Mouse (Mus musculus) urinary bladder, adult 2 months (tissue): Measurements from ENCODE around the gene Fyttd1. TPM values are rescaled to one million over a fixed set of nuclear protein-coding genes. Genes with fewer than 3 reads are reported as not detected.

ENCODE experiments used
- DNase-seq: peaks from one replicate; pipeline ENCODE4 v3.0.0; 2022; ENCODE audit warnings: low spot score
- polyA plus RNA-seq: library from polyadenylated mRNA; depleted of rRNA; stranded (reverse); fragments of >200 nt; gene quantifications from 2 replicates; pipeline ENCODE4 v1.2.3, GENCODE M21; 2012; rRNA removed

The Fyttd1 gene
- polyA plus RNA-seq, 1 experiment = 51.4 TPM

DNA sequence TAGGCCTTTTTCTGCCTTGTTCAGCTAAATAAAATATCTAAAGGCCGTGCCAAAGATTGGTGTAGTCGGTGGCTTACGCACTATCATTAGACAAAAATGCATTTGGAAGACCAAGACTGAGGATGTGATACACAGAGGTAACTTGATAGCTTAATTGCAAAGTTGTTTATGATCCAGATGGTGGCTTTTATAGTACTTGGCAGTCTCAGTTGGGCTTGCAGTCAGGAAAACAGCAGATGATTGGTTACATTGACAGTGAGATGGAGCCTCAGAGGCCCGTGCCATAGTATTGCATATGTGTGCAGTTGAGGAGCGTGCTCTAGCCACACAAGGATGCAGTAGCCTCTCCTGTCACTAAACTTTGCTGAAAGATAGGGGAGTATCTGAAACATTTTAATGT lies 65.4 kb downstream of the Fyttd1 start:
- no peak for DNase-seq

DNA sequence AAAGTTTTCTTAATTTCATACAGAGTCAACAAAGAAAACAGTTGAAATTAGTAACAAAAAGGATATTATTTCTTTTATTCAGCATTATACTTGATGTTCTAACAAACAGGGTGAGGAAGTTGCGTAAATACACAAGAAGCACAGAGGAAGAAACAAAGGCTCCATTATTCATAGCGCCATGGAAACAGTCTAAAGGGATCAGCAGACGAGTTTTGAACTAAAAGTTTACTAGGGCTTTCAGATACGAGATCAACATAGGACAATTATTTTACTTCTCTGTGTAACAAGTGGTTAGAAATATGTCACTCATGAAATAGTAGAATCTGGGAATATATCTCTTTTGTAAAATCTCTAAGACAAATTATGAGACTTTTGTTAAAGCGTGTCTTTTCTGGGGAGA lies 68.1 kb downstream of the Fyttd1 start:
- DNase-seq = no peak

DNA sequence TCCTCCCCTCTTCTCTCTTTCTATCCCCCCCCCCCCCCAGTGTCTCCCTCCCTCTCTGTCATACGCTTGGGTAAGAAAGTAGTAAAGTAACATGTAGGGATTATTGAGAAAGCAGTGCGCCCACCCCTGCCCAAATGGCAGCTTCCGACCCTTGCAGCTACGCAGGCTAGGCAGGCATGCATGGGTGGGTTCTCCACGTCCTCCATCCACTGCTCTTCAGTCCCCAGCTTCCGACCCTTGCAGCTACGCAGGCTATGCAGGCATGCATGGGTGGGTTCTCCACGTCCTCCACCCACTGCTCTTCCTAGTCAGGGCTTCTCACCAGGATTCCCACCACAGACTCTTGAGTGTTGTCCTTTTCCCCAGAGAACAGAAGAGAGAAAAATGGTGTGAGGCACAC lies 70.7 kb downstream of the Fyttd1 start:
- DNase-seq = no peak

DNA sequence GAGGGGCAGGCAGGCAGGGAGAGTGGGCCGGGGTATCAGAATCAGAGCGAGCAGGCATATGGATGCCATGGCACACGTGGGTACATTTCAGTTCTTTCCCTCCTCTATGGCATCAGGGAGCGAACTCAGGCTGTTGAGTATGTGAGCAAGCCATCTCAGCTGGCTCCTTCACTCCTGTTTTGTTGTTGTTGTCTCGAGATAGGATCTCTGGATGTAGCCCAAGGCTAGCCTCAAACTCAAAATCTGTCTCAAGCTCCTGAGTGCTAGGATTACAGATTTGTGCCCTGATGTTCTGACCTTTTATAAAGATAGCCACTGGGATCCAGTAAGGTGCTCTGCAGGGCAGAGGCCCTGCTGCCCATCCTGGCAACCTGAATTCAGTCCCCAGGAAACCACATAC lies 71.4 kb downstream of the Fyttd1 start:
- DNase-seq = no peak

DNA sequence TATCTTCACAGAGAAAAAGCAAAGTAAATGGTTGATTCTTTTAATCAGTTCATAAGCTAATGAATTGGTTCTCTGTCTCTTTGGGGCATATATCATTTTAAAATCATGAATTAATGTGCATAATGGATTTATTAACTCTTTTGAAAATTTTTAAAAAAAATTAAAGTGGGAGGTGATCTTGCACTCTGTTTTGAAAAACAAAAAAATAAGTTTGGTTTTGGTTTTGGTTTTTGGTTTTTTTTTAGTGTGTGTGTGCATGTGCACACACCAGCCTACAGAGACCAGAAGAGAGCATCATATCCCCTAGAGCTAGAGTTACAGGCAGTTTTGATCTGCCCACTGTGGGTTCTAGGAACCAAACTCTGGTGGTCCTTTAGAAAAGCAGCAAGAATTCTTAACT lies 72.0 kb downstream of the Fyttd1 start:
- no peak for DNase-seq

DNA sequence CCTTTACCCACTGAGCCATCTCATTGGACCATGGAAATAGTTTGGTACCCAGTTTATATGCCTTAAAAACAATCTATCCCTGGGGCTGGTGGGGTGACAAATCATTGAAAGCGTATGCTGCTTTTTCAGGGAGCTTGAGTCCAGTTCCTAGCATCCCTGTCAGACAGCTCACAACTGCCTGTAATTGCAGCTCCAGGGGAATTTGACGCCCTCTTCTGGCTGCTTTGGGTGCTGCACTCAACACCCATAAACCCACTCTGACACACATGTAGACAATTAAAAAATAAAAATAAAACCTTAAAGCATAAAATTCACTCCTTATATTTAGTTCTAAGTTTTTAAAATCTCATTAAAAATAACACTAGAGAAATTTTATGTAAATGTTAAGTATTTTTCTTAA lies 73.8 kb downstream of the Fyttd1 start:
- DNase-seq = no peak

DNA sequence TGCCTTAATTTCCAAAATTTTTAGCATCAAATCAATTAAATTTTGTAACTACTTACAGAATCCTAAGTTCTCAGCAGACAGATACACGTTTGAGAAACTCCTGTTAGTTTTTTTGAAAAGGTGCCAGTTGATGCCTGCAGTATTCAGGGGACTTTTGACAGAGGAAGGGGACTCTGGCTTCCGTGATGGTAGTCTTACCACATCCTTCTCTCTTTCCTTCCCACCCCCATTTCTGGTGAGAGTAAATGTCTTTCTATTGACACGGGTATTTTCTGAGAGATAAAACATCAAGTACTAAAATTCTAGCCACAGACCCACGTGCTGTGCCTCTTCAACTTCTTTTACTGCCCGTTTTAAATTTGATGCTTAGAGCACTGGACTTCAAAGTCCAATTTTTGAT lies 76.5 kb downstream of the Fyttd1 start:
- DNase-seq = no peak

DNA sequence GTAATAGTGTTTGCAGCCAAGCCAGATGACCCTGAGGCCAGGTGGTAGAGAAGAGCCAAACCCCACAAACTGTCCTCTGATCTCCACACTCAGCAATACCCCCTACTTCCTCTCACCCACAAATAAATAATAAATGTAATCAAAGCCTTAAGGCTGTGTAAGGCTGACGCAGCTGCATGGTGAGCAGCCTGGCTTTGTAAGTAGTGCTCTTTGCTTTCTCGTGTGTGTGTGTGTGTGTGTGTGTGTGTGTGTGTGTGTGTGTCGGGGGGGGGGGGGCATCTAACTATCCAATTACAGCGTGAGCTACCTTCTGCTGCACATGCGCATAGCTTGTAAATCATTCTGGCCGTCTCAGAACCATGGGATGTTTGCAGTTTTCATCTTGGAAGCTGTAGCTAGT lies 77.0 kb downstream of the Fyttd1 start:
- no peak for DNase-seq

DNA sequence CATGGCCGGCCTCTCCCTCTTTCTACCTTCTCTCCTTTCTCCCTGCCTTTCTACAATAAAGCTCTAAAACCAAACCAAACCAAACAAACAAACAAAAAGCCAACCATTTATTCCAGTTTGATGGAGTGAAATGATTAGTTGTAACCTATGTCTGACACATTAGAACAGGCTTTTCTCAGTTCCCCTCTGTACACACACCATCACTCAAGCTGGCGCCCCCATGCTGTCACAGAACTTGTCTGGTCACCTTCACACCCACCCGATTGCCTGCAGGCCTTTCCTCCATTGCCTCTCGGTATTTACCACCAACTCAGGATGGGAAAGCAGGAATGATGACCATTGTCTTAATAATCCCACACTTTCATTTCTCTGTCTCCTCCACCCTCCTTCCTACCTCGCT lies 79.6 kb downstream of the Fyttd1 start:
- no peak for DNase-seq

Other genes with a start within 250 kb of the Fyttd1 start
- gene Tnk2, start 233.6 kb upstream of the Fyttd1 start, polyA plus RNA-seq = 106 and 114 TPM in 2 replicates
- 0.19 and 0.25 TPM in 2 replicates for gene Muc4, start 141.6 kb upstream of the Fyttd1 start, polyA plus RNA-seq
- 0.18 and 0.19 TPM in 2 replicates for gene Muc20, start 80.1 kb upstream of the Fyttd1 start, polyA plus RNA-seq
- not detected in 2 replicates for gene Smbd1, start 67.0 kb upstream of the Fyttd1 start, polyA plus RNA-seq
- 38.1 and 38.6 TPM in 2 replicates for gene Rubcn, start 266 bp downstream of the Fyttd1 start, polyA plus RNA-seq
- 25.1 and 26.9 TPM in 2 replicates for gene Lrch3, start 36.6 kb downstream of the Fyttd1 start, polyA plus RNA-seq
- 0.29 and 0.69 TPM in 2 replicates for gene Iqcg, start 178.7 kb downstream of the Fyttd1 start, polyA plus RNA-seq
- gene Rpl35a, start 179.0 kb downstream of the Fyttd1 start, polyA plus RNA-seq = 1,609 and 1,643 TPM in 2 replicates
- gene Lmln, start 185.0 kb downstream of the Fyttd1 start, polyA plus RNA-seq = 1.8 and 1.9 TPM in 2 replicates